Mouse (Mus musculus): Measurements from ENCODE around the gene Ldlrad3. TPM values are rescaled to one million over a fixed set of nuclear protein-coding genes. Genes with fewer than 3 reads are reported as not detected.

The Ldlrad3 gene
- polyA plus RNA-seq, 2 experiments = 2.1 to 2.9 TPM

DNA sequence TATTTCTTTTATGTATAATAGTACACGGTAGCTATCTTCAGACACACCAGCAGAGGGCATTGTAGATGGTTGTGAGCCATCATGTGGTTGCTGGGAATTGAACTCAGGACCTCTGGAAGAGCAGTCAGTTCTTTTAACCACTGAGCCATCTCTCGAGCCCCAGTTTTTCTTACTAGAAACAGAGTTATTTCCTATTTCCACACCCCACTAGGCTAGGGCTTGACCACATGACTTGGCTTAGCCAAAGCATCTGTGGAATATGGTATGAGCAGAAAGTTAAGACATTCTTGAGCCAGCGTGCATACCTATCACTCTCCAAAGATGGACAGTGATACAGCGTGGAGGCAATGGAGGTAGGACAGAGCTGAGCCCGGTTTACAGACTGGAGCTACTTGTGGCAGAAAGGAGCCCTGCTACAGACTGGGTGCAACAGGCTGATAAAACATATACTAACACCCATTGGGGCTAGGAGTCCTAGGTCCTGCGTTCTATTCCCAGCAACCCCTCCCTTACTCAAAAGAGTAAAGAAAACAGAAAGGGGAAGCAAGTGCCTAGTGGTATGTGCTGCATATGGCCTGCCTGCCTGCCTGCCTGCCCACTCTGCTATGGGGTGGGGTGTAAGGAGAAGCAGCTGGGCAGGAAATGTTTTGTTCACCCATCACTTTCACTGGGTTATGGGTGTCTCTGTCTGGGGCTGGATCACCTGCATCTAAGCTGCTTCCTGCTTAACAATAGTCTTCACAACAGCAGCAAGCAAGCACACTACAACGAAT lies 147.1 kb downstream of the Ldlrad3 start:
- Histone ChIP-seq H3K9ac (replicated peaks) (no peak overlapping the region), H3K9me3 (ENCODE audit: control insufficient read depth, low read length) (no peaks in the 10 kb centered on the region), H3K36me3 (replicated peaks; ENCODE audit: control insufficient read depth, insufficient read depth, low read depth) (no peaks in the 10 kb centered on the region), H3K4me1 (replicated peaks; ENCODE audit: control insufficient read depth in 2 of 2, insufficient read depth in 2 of 2, low read length in 1 of 2) (peaks cover 0 to 18% of the 10 kb centered on the region in 2 experiments; a peak in 2 of 4 replicates), H3K4me2 (ENCODE audit: low read depth) (no peak overlapping the region), H3K4me3 (ENCODE audit: insufficient read depth in 1 of 2, low read depth in 2 of 2, low read length in 2 of 2) (no peak overlapping the region), H3K27ac (no peak overlapping the region), H3K27me3 (ENCODE audit: control insufficient read depth, insufficient read depth, low read length) (no peaks in the 10 kb centered on the region)
- 34% methylated on average over 7 of the region's 7 CpGs for WGBS (ENCODE audit: insufficient replicate concordance)
- TF ChIP-seq CTCF (IDR thresholded peaks at IDR 0.05; ENCODE audit: low read depth) (no peak), EP300 (IDR thresholded peaks at IDR 0.05; ENCODE audit: low read depth) (no peak)
- DNase-seq (ENCODE audit: low read depth in 3 of 3, low spot score in 3 of 3) (no peak), ATAC-seq (ENCODE audit: insufficient read depth) (no peak)

GRCm38 (mm10) chr2:102038229-102038894 lies 147.8 kb downstream of the Ldlrad3 start:
- 42% methylated on average over 10 of the region's 10 CpGs for WGBS (ENCODE audit: insufficient replicate concordance)
- DNase-seq (ENCODE audit: low read depth in 3 of 3, low spot score in 3 of 3) (no peak), ATAC-seq (ENCODE audit: insufficient read depth) (no peak)
- peaks cover 0 to 18% of the 10 kb centered on the region in 2 experiments; a peak in 2 of 4 replicates for H3K4me1 ChIP-seq (replicated peaks; ENCODE audit: control insufficient read depth in 2 of 2, insufficient read depth in 2 of 2, low read length in 1 of 2)
- H3K27me3 ChIP-seq (ENCODE audit: control insufficient read depth, insufficient read depth, low read length) = no peaks in the 10 kb centered on the region
- H3K9ac ChIP-seq (replicated peaks) = no peak overlapping the region
- TF ChIP-seq CTCF (IDR thresholded peaks at IDR 0.05; ENCODE audit: low read depth) = no peak
- TF ChIP-seq EP300 (IDR thresholded peaks at IDR 0.05; ENCODE audit: low read depth) = no peak
- H3K4me2 ChIP-seq (ENCODE audit: low read depth) = no peak overlapping the region
- no peak overlapping the region for H3K27ac ChIP-seq
- no peaks in the 10 kb centered on the region for H3K9me3 ChIP-seq (ENCODE audit: control insufficient read depth, low read length)
- no peak overlapping the region for H3K4me3 ChIP-seq (ENCODE audit: insufficient read depth in 1 of 2, low read depth in 2 of 2, low read length in 2 of 2)
- no peaks in the 10 kb centered on the region for H3K36me3 ChIP-seq (replicated peaks; ENCODE audit: control insufficient read depth, insufficient read depth, low read depth)

- peak; percentile 10; the same call in 1 of the 2 replicates for TF ChIP-seq CTCF (IDR thresholded peaks at IDR 0.05; ENCODE audit: low read depth)
- TF ChIP-seq EP300 (IDR thresholded peaks at IDR 0.05; ENCODE audit: low read depth) = no peak
- ATAC-seq (ENCODE audit: insufficient read depth) (peak; percentile 74), DNase-seq (ENCODE audit: low read depth in 3 of 3, low spot score in 3 of 3) (peak; percentile 9 to 41 (median 34))
- no peak overlapping the region for H3K27ac ChIP-seq
- 17% methylated on average over 18 of the region's 18 CpGs for WGBS (ENCODE audit: insufficient replicate concordance)
- no peaks in the 10 kb centered on the region for H3K27me3 ChIP-seq (ENCODE audit: control insufficient read depth, insufficient read depth, low read length)
- H3K9ac ChIP-seq (replicated peaks) = no peak overlapping the region
- peak overlapping the region in 1 of 2 experiments; percentile 19; a peak in 1 of 4 replicates for H3K4me3 ChIP-seq (ENCODE audit: insufficient read depth in 1 of 2, low read depth in 2 of 2, low read length in 2 of 2)
- H3K4me1 ChIP-seq (replicated peaks; ENCODE audit: control insufficient read depth in 2 of 2, insufficient read depth in 2 of 2, low read length in 1 of 2) = peaks cover 0 to 18% of the 10 kb centered on the region in 2 experiments; a peak in 2 of 4 replicates
- H3K4me2 ChIP-seq (ENCODE audit: low read depth) = peak overlapping the region; percentile 33
- no peaks in the 10 kb centered on the region for H3K36me3 ChIP-seq (replicated peaks; ENCODE audit: control insufficient read depth, insufficient read depth, low read depth)
- H3K9me3 ChIP-seq (ENCODE audit: control insufficient read depth, low read length) = no peaks in the 10 kb centered on the region
Observed at GRCm38 (mm10) chr2:102036665-102037511, 149.3 kb downstream of the Ldlrad3 start.

GRCm38 (mm10) chr2:102034513-102034879 lies 151.7 kb downstream of the Ldlrad3 start:
- 24% methylated on average over 11 of the region's 11 CpGs for WGBS (ENCODE audit: insufficient replicate concordance)
- no peak overlapping the region for H3K27ac ChIP-seq
- no peak overlapping the region for H3K9ac ChIP-seq (replicated peaks)
- H3K27me3 ChIP-seq (ENCODE audit: control insufficient read depth, insufficient read depth, low read length) = no peaks in the 10 kb centered on the region
- ATAC-seq (ENCODE audit: insufficient read depth) (no peak), DNase-seq (ENCODE audit: low read depth in 3 of 3, low spot score in 3 of 3) (peak in 1 of 3 experiments; percentile 11)
- H3K9me3 ChIP-seq (ENCODE audit: control insufficient read depth, low read length) = no peaks in the 10 kb centered on the region
- no peak overlapping the region for H3K4me2 ChIP-seq (ENCODE audit: low read depth)
- no peak overlapping the region for H3K4me3 ChIP-seq (ENCODE audit: insufficient read depth in 1 of 2, low read depth in 2 of 2, low read length in 2 of 2)
- peaks cover 0 to 16% of the 10 kb centered on the region in 2 experiments; a peak in 1 of 4 replicates for H3K4me1 ChIP-seq (replicated peaks; ENCODE audit: control insufficient read depth in 2 of 2, insufficient read depth in 2 of 2, low read length in 1 of 2)
- H3K36me3 ChIP-seq (replicated peaks; ENCODE audit: control insufficient read depth, insufficient read depth, low read depth) = no peaks in the 10 kb centered on the region
- TF ChIP-seq CTCF (IDR thresholded peaks at IDR 0.05; ENCODE audit: low read depth) (no peak), EP300 (IDR thresholded peaks at IDR 0.05; ENCODE audit: low read depth) (no peak)
